Mouse (Mus musculus) thymus, postnatal 25 days (tissue): ENCODE measurements at regions not wholly inside any gene's neighbourhood (a gene's known extent, or its start where the extent isn't known, plus 50 kb on each side); places are given as distances from the start of the nearest gene placed in this dataset.

Experiments used
- DNase-seq: peaks from one replicate; pipeline ENCODE4 v3.0.0; 2022

GRCm38 (mm10) chr14:61941682-61942081, 334.4 kb downstream of the Kcnrg start:
- no peak for DNase-seq

- DNase-seq = no peak
These were observed 338.4 kb downstream of the Kcnrg start for GRCm38 (mm10) chr14:61945659-61946058.

- DNase-seq = no peak
These were observed 342.2 kb downstream of the Kcnrg start for GRCm38 (mm10) chr14:61949446-61949845.

- DNase-seq = no peak
These were observed 342.4 kb upstream of the Rnaseh2b start for GRCm38 (mm10) chr14:61950004-61950403.

GRCm38 (mm10) chr14:61953029-61953428, 339.4 kb upstream of the Rnaseh2b start:
- DNase-seq = no peak

- DNase-seq = no peak
These were observed 337.0 kb upstream of the Rnaseh2b start for GRCm38 (mm10) chr14:61955416-61955815.

- DNase-seq = no peak
These were observed 332.0 kb upstream of the Rnaseh2b start for GRCm38 (mm10) chr14:61960243-61960957.

GRCm38 (mm10) chr14:61968467-61968866, 323.9 kb upstream of the Rnaseh2b start:
- no peak for DNase-seq

- no peak for DNase-seq
These were observed 323.3 kb upstream of the Rnaseh2b start for GRCm38 (mm10) chr14:61968957-61969535.

- DNase-seq = no peak
These were observed 321.8 kb upstream of the Rnaseh2b start for GRCm38 (mm10) chr14:61970591-61970990.

GRCm38 (mm10) chr14:61971100-61972088, 321.0 kb upstream of the Rnaseh2b start:
- DNase-seq = peak; percentile 56

- no peak for DNase-seq
These were observed 317.1 kb upstream of the Rnaseh2b start for GRCm38 (mm10) chr14:61975301-61975732.

GRCm38 (mm10) chr14:61980581-61980980, 311.8 kb upstream of the Rnaseh2b start:
- DNase-seq = no peak

GRCm38 (mm10) chr14:61985575-61985974, 306.8 kb upstream of the Rnaseh2b start:
- DNase-seq = no peak

GRCm38 (mm10) chr14:61986203-61986602, 306.2 kb upstream of the Rnaseh2b start:
- DNase-seq = no peak

- peak; percentile 21 for DNase-seq
These were observed 297.1 kb upstream of the Rnaseh2b start for GRCm38 (mm10) chr14:61995253-61995652.

GRCm38 (mm10) chr14:61997736-61998135, 294.7 kb upstream of the Rnaseh2b start:
- no peak for DNase-seq

- DNase-seq = no peak
These were observed 294.1 kb upstream of the Rnaseh2b start for GRCm38 (mm10) chr14:61998259-61998658.

GRCm38 (mm10) chr14:62001481-62001949, 290.9 kb upstream of the Rnaseh2b start:
- DNase-seq = no peak

- DNase-seq = no peak
These were observed 290.3 kb upstream of the Rnaseh2b start for GRCm38 (mm10) chr14:62002131-62002530.

- DNase-seq = no peak
These were observed 289.2 kb upstream of the Rnaseh2b start for GRCm38 (mm10) chr14:62003013-62003781.

GRCm38 (mm10) chr14:62003797-62004196, 288.6 kb upstream of the Rnaseh2b start:
- no peak for DNase-seq
